Comparison of ENCODE assay signal across 6 mouse cellular contexts in genomic region chr9:48645648-48646126, GRCm38 (mm10).
"Had no signal": no experiment of that assay in that cellular context is flagged by ENCODE, and none has a peak within 500 bp of the region (broad histone marks: within the 10 kb centered on the region; RNA-seq: fewer than 3 reads in every experiment).

No protein-coding gene starts in this region.

- H3K9me3 ChIP-seq: limb, embryonic 15.5 days had no signal

- H3K4me3 ChIP-seq: limb, embryonic 15.5 days; liver, embryonic 13.5 days; midbrain, embryonic 12.5 days; myocyte; neural tube, embryonic 12.5 days had no signal

- H3K9ac ChIP-seq: limb, embryonic 15.5 days; liver, embryonic 13.5 days; midbrain, embryonic 12.5 days; neural tube, embryonic 12.5 days had no signal

- H3K27ac ChIP-seq: kidney, postnatal 0 days; limb, embryonic 15.5 days; liver, embryonic 13.5 days; midbrain, embryonic 12.5 days; neural tube, embryonic 12.5 days had no signal

- H3K36me3 ChIP-seq: limb, embryonic 15.5 days; liver, embryonic 13.5 days; midbrain, embryonic 12.5 days; neural tube, embryonic 12.5 days had no signal

- H3K4me2 ChIP-seq: limb, embryonic 15.5 days; liver, embryonic 13.5 days; midbrain, embryonic 12.5 days; neural tube, embryonic 12.5 days had no signal
